Mouse (Mus musculus) retina, postnatal 7 days (tissue): ENCODE measurements around the gene Myo18a.

Source experiments
- DNase-seq: peaks from one replicate; pipeline ENCODE4 v3.0.0-alpha.2; 2012; ENCODE audit warnings: low read depth, low spot score

Gene Myo18a

DNA sequence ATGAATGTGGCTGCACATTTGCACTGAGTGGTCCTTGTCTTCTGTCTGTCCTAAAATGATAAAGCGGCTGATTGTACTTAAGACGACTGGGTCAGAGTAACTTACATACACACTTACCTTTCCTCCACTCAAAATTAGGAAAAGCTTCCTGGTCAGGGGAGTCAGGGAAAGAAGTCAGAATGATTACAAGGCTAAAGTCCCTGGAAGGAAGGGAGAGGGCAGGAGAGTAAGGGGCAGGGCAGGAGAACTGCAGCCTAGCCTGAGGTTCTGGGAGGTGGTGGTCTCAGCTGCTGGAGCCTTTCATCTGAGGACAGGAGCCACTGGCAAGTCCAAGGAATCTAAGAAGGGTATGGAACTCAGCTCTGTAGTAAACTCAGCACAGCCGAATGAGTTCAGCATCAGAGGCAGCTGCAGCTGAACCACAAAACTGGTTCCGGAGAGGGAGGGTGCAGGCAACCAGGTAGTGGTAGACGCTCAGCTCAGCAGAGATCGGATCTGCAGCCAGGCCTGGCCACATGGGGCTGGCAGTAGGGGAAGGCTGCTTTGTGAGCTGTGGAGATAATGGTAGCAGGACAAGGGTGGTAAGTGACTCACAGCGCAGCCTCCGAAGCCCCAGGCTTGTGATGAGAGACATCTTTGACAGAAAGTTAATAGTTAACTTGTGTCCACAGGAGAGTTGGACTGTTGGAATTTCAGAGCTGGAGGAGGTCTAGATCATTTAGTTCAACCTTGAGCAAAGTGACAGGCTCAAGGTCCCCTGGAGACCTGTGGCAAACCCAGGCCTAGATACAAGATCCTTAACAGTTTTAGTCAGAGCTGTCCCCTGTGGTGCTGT is 9.1 kb downstream of the Myo18a start:
- DNase-seq = no peak

DNA sequence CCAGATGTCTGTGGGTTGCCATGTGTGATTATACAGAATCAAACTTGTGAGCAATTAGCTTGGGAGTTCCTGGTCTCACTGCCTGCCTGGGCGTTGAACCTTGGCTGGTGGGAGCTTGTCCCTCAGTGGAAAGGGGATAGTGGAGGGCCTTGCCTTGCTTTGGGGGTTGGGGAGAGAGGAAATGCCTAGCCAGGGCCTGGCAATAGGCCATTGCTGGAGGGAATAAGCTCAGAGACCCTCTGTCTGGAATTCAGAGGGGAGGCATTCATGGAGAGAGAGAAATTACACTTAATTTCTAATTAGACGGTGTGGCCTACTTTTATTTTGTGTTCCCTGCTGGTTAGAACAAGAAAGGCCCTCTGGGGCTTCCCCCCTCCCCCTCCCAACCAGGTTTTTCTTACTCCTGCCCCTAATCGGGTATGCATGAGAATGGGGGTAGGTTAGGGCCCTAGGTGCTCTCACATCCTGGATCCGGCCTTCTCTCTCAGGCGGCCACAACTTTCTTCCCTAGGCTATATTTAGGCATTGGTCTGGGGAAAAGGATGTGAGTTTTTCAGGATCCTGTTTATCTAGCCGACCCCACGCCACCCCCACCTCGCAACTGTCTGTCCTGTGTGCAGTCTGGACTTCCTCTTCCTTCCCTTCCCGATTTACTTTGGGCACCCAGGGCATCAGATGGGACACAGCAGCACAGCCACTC is 12.8 kb downstream of the Myo18a start:
- DNase-seq = no peak

DNA sequence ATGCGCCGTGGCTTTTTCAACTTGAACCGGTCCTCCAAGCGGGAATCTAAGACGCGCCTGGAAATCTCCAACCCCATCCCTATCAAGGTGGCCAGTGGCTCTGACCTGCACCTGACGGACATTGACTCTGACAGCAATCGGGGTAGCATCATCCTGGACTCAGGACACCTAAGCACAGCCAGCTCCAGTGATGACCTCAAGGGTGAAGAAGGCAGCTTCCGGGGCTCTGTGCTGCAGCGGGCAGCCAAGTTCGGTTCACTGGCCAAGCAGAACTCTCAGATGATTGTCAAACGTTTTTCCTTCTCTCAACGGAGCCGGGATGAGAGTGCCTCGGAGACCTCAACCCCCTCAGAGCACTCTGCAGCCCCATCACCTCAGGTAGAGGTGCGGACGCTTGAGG is 14.4 kb downstream of the Myo18a start:
- no peak for DNase-seq

DNA sequence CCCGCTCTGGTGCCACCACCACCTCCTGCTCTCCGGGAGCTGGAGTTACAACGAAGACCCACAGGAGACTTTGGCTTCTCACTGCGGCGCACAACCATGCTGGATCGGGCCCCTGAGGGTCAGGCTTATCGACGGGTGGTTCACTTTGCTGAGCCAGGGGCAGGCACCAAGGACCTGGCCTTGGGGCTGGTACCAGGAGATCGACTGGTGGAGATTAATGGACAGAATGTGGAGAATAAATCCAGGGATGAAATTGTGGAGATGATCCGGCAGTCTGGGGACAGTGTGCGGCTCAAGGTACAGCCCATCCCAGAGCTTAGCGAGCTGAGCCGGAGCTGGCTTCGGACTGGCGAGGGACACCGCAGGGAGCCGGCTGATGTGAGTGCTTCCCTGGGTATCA is 14.9 kb downstream of the Myo18a start:
- no peak for DNase-seq

DNA sequence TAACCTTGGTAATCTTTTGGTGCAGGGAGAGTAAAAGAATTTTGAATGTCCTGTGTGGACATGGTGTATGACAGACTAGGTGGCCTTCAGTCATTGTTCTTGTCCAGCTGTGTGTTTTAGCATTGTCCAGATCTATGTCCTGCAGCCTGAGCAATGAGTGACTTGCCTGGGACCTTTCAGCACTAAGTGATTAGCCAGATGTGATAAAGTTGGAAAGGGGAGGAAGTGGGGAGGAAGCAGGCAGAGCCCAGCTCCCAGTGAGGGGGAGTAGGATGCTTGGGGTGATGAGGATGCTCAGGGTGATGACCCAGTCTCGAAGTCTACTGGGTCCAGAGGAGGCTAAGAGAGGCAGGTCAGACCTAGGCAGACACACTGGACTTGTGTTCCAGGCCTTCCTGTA is 16.2 kb downstream of the Myo18a start:
- no peak for DNase-seq

DNA sequence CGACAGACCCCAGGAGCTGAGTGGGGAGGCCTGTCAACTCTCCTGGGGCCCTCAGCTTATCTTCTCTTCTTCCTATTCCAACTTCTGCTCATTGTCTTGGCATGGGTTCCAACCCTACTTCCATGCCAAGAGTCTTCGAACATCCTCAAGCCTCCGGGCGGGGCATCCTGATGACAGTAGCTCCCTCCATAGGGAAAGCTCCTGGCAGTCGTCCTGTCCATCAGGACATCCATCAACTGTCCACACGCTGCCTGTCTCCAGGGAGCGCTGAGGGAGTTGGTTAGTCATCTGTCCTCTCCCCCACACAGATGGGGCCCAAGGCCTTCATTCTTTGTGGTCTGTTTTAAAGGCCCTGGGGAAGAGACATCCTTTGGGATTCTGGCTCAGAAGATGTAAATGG is 18.0 kb downstream of the Myo18a start:
- no peak for DNase-seq

DNA sequence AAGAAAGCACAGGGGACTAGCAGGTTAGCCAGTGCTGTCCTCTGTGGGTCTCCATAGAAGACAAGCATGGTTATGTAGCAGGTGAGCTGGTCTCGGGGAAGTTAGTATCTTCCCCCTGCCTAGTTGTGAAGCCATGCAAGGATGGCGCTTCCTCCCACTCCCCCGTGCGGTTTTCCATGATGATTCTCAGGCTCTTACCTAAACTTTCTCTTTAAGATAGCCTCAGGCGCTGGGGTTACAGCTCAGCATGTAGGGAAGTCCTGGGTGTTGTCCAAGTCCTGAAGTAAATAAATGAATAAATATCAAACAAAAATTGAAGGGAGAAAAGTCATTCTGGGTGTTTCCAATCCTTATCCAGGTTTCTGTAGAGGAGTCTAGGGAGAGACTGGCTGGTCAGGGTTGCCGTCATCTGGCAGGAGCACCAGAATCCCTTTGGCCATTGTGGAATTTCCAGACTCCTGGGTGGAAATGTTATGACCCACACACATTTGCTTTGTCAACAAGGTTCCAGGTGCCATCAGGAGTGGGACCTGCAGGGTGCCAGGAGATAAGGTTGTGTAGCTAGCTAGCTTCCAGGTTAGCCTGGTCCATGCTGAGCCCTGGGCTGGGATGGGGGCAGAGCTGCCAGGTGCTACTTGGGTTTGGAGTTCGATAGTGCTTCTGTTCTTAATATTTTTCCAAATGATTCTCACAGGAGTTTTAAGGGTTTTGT is 19.2 kb downstream of the Myo18a start:
- DNase-seq = no peak

DNA sequence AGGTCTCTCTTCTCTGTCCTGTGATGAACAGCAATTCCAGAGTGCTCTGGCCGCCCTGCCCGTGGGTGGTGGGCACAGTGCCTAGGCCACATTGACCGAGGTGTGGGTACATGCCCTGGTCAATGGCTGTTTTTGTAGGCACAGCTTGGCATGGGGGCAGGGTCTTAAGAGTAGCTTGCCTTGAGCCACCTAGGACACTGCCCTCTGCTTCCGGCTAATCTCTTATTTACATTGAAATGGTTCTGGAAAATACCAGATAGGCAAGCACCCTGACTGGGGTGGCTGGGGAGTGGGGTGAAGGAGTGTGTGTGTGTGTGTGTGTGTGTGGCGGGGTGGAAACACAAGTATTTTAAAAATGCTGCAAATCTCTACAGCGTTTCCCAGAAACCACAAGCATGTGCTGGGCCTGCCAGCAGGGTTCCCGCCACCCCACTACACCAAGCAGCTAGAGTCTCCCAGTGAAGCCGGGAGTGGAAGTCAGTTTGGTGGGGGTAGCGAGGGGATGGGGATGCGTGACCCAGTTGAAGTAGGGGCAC is 20.2 kb downstream of the Myo18a start:
- DNase-seq = no peak

DNA sequence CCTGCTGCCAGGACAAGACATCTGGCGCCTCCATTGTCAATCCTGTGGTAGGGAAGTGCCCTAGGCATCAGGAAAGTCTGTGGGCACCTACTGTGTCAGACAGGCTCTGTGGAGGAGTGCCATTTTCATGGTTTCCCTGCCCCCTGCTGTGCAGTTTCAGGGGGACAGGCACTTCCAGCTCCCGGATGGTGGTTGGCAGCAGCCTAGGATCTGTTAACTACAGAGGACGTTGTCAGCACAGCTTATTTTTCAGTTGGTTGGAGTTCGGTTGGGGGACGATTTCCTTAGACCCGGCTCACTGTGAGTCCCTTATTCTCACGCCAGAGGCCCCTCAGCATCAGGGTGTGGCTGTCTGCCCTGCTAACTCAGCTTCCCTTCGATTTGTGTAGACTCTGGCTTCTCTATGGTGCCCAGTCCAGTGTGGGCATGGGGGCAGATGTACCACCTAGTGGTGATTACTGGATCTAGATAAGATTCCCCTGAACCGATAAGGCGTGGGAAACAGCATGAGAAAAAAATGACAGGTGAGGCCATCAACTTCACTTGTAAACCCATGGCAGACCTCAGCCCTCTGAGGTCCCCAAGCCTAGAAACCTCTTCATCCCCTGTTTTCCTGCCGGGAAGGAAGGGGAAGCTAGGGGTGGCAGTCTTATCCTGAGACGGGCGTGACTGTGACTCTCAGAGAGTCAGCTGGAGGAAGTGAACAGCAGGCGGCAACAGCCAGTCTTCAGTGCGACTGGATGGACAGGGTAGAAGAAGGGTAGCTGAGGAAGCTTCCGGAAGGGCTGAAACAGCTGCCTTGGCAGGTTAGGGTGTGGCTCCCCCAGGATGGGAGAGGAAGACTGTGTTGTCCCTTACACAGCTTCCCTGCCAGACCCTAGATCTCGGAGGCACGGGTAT is 21.0 kb downstream of the Myo18a start:
- DNase-seq = no peak

DNA sequence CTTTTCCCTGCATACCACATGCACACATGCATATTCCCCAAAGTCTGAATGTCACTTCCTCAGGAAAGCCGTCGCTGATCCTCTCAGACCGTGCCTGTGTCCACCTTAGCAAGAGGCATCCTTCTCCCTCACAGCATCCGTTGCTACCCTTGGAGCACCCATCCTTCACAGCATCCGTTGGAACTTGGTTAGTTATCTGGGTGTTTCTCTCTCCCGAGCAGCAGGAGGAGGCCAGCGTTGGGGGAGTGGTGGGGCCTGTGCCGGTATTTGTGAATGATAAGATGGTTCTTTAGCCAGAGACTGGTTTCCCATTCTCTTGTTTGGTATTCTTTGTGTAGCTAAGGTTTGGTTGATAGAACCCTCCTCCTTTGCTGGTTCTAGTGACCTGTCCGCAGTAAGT is 21.8 kb downstream of the Myo18a start:
- no peak for DNase-seq

DNA sequence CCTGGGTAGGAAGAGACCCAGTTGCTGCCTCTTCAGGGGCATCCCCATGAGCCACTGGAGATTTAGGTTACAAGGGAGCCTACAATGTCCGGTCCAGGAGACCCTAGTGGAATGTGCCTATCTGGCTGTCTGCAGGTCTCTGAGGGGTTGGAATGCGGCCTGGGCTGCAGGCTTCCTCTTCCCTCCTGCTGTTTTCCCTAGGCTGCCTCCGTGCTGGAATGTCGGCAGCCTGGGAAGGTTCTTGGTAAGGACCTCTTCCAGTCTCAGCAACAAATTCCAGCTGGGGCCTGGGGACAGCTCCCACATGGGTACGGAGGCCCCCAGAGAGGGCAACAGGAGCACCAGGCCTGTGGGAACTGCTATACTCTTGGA is 22.3 kb downstream of the Myo18a start:
- DNase-seq = no peak

DNA sequence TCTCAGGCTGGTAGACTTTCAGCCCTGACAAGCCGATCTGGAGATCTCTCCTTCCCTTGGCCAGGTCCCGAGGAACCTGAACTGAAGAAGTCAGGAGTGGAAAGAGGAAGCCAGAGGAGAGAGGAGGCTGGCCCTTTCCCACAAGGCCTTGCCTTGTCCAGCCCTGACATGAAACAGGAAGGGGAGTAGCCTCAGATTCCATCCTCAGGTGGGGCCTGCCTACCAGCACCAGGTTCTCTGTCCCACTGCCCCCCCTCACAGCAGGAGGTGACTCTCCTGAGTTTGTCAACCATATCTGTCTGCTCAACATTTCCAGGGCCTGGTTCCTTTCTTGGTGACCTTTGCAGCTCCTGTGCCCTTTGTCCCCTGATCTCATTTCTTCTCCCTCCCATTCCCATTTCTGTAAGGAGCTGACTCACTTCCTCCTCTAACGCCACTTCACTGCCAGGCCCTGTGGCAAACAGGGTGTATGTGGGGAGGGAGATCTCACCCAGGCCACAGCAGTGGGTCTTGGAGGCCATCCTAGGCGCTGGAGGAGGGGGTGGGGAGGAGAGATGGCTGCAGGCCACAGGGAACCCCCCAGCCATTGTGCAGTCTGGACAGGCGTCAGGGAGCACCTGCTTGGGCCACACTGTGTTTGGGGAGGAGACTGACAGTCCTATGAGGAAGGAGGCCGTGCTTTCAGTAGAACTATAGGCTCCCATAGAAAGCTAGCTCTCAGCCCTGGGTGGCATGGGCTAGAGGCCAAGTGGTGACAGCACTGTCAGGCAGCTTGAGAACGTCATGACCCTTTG is 22.9 kb downstream of the Myo18a start:
- no peak for DNase-seq

DNA sequence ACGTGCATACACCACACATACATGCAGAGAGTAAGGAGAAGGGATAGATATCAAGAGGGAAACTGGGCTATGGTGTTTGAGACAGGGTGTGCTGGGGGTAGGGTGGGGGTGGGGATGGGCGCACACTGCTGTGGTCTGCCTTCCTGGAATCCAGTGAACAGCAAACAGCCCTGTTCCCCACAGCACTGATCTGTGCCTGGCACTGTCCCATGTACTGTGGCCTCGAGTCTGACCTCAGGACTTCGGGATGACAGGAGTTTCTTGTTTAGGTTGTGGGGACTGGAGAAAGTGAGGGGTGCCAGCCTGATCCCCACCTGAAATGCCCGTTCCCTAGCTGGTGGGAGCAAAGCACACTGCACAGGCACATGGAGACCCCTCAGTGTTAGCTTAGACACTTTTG is 24.7 kb downstream of the Myo18a start, which contains the start of gene Gm10277:
TSS of gene Gm10277 (minus strand) at position 41 of the 400 bp plus-strand sequence.
- no peak for DNase-seq

DNA sequence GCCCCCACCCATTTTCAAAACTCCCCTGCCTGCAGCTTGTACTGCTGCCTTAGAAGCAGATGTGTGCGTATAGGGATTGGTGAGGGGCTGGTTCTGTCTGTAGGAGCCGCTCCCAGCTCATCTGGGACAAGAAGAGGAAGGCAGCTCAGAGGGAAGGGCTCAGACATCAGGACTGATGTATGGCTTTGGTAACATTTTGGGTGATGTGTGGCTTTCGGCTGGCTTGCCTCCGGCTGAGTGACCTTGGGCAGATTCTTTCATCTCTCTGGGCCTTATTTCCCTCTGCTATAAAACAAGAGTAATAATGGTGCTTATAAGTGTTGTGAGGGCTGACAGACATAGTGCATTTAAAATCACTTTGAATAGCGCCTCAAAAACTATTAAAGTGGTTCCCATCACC is 26.5 kb downstream of the Myo18a start:
- DNase-seq = no peak

DNA sequence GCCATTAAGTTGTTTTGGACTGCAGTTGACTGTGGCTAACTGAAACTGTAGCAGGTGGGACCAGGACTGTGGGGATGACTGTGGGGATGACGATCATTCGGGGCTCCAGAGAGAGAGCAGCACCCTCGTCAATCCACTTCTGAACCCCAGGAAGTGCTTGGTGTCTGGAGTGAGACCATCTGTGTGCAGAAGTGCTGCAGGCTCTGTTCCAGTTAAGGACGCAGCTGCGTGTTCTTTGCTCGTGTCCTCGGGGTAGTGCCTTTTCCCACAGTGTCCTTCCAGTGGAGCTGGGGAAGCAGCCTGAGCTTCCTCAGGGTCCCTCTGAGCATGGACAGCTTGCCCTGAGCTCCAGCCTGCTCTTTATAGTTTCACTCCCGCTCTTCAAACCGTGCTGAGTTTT is 27.2 kb downstream of the Myo18a start:
- no peak for DNase-seq

DNA sequence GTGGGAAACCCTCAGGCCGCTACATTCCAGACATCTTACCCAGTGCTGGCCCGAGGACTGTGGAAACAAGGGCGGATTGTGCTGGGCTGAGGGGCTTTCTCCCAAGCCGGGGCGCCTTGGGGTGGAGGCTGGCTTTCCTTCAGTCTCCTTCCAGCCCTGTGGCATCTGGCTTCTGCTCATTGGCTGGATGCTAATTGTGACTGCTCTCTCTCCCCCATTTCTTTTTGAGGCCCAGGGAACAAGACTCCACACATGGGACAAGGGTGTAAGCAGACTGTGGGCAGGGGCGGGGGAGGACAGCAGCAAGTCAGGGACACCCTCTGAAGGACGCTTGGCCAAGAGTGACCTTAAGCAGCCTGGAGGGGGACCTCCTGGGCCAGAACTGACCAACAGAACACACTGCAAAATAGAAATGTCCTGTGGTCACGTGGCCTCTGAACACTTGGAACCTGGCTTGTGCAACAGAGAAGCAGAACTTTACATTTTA is 28.2 kb downstream of the Myo18a start:
- no peak for DNase-seq

DNA sequence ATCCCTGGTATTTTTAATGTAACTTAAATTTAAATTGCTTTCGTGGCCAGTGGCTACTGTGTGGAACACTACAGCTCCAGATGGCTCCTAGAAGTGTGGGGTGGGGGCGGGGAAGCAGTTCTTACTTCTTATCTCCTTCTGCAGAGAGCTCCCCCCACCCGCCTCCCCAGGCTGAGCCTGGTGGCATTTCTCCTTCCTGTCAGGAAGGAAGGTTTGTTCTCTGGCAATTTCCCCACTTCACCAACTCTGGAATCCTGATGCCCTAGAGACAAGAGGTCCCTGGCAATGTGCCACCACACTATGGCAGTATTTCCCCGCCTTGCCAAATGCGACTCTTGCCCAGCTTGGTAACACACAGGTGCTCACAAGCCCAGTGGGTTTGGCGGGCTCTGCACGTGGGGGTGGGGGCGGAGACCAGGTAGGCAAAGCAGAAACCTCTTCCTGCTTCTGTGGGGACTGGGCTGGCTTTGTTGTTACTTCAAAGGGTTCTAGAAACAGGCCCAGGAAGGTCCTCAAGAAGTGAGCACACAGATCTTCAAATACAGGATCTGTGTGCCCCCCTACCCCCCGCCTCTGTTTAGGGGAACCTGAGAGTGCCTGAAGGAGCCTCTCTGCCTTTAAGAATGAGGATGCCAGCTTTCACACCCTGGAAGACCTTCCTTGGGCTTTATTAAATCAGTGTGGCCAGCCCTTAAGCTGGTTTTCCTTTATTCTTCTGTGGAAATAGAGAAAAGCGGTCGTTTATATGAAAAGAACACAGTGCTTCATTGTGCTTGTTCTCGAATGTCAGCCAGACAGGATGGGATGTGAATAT is 28.9 kb downstream of the Myo18a start:
- DNase-seq = no peak

DNA sequence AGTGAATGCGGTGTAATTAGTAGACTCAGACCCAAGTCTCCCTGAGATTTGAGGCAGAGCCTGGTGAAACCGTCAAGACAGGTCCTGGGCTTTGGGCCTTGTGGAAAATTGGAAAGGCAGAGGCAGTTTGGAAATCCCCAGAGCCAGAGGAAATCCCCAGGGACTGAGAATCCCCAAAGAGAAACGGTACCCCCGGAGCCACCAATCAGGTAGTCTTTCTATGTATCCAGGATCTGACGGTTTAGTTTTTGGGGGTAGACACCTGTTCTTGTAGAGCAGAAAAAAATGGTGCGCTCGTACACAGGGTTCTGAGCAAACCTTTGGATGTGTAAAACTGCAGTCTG is 29.5 kb downstream of the Myo18a start:
- no peak for DNase-seq

DNA sequence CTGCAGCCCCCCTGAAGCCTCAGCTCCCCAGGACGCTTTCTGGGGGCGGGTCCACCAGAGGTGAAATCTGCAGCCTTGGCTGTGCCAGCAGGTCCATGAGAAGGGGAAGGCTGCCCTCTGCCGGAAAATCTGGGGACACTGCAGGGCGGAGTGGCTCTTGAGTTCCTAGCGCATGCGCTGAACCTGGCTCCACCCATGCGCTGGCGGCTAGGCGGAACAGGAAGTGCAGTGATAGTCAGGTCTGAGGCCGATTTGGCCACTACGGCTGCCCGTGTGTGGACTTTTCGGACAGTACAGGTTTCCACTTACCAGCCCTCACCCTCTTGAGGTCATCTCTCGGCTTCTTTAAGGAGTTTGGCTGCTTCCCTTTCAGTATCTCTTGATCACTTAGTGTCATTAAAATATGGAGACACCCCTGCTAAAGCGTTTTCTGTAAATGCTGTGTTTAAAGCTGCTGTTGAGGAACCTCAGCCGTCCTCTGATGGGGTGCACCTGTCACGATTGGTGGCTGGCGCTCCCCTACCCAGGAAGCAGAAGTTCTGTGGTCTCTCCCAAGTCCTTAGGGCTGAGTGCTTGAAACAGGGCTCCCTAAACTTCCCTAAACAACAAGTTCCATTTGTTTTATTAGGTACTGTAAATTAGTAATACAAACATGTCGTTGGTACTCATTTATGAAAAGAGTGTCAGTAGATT is 30.3 kb downstream of the Myo18a start:
- peak; percentile 95 for DNase-seq
